Mouse (Mus musculus): ENCODE measurements around the gene Pid1. TPM values are rescaled to one million over a fixed set of nuclear protein-coding genes. Genes with fewer than 3 reads are reported as not detected.
"Not testable (repeated sequence)": the region's sequence is repeated elsewhere in the genome, so short reads cannot be mapped to it uniquely, and the experiment has no call there.

Gene Pid1
- total RNA-seq, 2 experiments from 2014 or later, result 43.8 to 46.0 TPM

DNA sequence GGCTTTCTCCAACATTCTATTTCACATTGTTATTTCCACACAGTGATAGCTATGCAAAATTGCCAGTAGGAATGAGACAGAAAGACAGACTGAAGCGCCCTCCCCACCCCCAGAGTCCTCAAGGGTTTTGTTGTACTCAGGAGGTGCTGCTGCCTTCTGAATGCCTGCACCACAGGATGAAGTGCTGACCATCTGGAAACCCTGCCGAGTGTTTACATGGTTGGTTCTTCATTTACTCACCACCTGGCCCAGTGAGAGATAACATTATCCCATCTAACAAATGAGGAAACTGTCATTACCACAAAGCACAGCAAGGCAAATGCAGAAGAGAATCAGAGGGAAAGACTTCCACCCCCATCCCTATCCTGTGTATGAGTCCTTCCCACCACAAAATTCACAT, 146.2 kb downstream of the Pid1 start:
- intact Hi-C loops (cut with DNase I), result no loop called here
- DNase-seq (ENCODE audit: extremely low spot score in 1 of 2, low spot score in 2 of 2), result peak in 1 of 2 experiments; percentile 27

DNA sequence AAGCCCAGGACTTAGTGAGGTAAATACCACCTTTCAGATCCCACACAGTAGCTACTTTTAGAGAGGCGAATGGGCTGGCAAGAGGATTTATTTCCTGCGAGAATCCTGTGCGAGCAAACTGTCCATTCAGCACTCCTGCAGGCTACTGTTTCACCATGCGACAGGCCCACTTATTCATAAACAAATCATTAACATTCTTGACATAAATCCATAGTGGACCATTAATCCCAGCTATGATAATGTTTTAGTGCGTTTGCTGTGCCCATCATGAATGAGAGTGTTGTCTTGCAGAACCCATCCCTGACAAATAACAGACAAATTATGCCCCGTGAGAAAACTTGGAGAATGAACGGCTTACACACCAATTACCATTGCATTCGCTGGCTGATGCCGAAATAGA, 152.5 kb downstream of the Pid1 start:
- DNase-seq (ENCODE audit: extremely low spot score in 1 of 2, low spot score in 2 of 2), result no peak
- intact Hi-C loops (cut with DNase I), result no loop called here

DNA sequence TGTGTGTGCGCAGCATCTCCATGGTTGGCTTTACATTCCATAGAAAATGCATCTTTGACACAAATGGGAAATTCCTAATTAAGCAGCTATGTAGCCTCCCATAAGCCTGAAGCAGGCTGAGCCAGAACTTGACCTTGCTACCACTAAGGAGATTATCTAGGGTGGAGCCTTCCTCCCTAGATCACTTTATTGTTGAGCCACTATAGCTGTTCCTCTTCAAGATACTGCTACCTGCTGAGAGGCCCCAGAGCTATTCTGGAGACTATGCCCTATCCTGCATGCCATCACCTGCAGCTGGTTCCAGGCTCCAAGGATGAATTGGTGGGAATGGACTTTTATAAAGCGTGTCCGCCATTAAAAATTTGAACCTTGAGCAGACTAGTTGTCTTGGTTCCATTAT, 158.2 kb downstream of the Pid1 start:
- intact Hi-C loops (cut with DNase I); DNase-seq (ENCODE audit: extremely low spot score in 1 of 2, low spot score in 2 of 2): not testable (repeated sequence)

DNA sequence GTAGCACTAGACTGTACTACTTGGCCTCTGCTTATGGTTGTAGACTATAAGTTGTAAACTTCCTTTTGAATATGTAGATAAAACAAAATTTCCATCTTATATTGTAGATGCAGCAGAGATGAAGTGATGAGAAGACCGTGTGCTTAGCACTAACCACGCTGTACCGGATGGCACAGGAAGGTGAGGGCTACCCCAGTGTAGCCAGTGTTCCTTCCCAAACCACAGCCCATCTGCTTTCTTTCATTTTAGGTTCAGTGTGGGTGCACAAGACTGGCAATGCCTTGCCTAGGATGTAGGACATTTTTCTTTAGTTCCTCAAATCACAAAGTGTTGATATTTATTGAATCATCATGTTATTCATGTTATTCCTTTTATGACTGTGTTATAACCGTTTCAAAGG, 160.5 kb downstream of the Pid1 start:
- DNase-seq (ENCODE audit: extremely low spot score in 1 of 2, low spot score in 2 of 2), result no peak
- intact Hi-C loops (cut with DNase I), result no loop called here

DNA sequence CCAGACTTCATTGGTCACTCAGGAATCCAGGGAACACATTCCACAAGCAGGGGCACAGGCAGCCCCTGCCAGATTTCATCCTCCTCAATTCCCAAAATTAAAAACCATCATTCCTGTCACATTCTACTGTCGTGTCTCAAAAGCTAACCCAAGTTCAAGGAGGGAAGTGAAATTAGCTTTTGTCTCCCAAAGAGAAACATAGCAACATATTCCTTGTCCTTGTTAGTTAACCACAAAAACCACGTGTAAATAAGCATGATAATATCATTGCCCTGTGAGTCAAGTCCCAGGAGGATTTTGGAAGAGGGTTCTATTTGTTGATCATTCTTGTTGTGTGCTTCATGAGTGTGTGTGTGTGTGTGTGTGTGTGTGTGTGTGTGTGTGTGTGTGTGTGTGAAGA, 164.1 kb downstream of the Pid1 start:
- intact Hi-C loops (cut with DNase I), result no loop called here

DNA sequence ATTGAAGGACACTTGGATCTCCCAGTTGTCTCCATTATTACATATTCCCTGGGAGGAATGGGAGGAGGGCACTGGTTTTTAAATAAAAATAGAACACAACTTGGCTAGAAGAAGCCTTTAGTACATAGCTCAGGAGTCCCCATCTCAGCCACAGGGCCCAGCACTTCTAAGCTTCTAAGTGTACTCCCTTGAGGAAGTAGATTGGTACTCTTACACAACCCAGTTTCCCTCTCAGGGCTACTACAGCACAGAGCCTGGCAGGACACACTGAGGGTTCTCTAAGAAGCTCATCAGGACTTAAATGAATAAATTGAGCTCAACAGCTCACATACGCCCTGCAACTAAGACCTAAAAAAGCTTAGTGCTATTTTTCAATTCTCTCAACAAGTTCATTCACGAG, 165.1 kb downstream of the Pid1 start:
- intact Hi-C loops (cut with DNase I), result no loop called here
- no peak for DNase-seq (ENCODE audit: extremely low spot score in 1 of 2, low spot score in 2 of 2)

More for the DNA sequence above, 164.1 kb downstream of the Pid1 start:
- DNase-seq (ENCODE audit: extremely low spot score in 1 of 2, low spot score in 2 of 2), result no peak

DNA sequence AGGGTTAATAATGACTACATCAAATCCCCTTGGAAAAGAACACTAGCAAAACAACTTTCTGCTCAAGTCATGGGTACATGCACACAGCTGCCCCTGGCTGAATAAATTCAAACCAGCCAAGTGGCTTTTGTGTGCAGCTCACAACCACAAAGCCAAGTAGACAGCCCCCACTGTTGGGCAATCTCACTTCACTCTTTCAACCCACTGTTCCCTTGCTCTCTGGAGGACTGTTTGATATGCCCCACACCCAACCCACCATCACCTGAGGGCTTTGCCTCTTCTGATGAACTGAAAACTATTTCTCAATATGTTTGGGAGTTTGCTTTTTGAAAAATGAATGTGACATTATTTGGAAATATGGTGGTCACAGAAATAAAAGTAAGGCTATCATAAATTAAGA, 171.8 kb downstream of the Pid1 start:
- intact Hi-C loops (cut with DNase I), result no loop called here
- DNase-seq (ENCODE audit: extremely low spot score in 1 of 2, low spot score in 2 of 2), result no peak

DNA sequence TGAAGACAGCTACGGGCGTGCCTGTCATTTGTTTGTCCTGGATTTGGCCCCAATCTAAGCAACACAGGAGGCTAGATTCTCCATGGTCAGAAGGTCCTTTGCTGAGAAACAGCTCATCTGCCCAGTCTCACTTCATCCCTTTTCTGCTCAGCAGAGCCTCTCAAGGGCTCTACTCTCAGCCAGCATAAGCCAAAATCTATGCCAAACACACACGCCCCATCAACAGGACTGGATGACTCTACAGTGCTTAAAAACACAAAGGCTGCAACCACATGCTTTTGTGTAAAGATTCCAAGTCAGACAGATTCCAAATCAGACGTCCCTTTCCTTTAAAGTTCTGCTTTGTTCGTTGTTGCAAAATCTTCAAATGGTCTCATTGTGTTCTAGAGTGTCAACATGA, 174.5 kb downstream of the Pid1 start:
- DNase-seq (ENCODE audit: extremely low spot score in 1 of 2, low spot score in 2 of 2), result no peak
- intact Hi-C loops (cut with DNase I), result no loop called here

DNA sequence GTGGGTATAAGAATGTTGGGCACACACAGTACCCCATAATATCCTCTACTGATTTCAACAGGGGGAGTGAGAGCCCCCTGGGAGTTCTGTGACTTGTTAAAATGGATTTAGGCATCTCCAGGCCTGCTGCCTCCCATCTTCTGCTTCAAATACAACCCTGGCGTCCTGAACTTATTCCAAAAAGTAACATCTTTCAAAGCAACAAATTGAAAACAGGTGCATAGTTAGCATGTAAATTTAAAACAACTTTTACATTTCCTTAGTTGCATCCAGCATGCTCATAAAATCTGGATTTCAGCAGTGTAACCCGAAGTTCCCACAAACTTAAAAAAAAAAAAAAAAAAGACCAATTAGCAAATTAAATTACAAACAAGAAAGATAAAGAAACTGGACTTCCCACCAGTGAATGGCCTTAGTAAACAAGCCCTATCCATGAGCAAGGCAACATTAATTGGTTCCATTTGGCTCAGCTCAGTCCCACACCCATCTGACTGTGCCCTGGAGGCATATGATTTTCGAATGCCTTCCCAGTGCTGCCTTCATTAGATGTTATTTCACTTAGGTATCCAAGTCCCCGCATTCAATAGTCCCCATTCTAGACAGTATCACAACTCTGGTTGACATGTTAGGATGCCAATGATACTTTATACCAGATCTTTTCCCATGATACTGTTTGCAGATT, 177.1 kb downstream of the Pid1 start:
- intact Hi-C loops (cut with DNase I), result no loop called here
- no peak for DNase-seq (ENCODE audit: extremely low spot score in 1 of 2, low spot score in 2 of 2)

DNA sequence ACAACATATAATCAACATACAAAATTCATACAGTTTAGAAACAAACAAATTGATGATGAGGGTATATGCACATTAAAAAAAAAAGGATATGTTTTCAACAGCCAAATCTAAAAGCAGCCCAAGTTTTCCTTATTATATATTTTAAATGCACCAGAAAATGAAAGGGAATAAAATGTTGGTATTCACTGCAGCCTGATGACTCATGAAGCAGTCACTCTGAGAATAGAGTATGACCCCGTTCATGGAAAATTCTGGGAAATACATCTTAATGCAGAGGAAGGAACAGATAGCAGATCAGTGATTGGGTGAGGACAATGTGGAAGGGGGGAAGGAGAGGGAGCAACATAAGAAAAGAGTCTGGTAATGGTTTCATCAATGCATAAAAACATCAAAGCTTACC, 186.3 kb downstream of the Pid1 start:
- no peak for DNase-seq (ENCODE audit: extremely low spot score in 1 of 2, low spot score in 2 of 2)
- intact Hi-C loops (cut with DNase I), result no loop called here

DNA sequence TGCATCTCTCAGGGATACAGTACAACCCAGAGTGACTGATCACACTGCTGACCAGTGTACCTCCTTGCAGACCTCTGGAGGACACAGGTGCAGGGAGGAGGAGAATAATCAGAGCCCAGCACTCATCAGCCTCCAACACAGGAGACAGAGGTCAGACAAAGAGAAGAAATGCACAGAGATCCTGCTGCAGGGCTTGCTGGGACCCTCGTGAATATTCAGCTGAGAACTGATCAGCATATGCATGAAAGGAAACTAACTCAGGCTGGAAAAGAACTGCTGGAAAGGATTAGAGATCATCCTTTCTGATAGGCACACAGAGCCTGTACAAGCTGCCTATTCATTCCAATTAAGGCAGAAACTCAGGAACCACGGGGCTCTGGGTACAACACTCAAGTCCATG, 186.9 kb downstream of the Pid1 start:
- no peak for DNase-seq (ENCODE audit: extremely low spot score in 1 of 2, low spot score in 2 of 2)
- intact Hi-C loops (cut with DNase I), result no loop called here

DNA sequence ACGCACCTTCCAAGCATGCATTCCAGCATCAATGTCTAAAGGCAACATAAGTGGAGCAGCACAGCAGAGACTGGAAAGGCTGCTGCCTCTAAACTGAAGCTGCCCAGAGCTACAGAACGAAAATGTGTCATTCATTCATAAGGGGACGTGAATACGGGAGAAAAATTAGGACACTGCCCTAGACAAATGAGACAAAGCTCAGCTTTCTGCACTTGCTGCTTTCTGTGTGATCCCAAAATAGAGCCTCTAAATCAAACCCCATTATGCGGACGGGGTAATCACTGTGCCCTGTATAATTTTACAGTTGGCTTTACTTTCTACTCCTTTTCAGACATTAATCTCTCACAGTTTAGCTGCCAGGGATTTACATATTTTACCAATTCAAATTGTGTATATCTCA, 191.0 kb downstream of the Pid1 start:
- DNase-seq (ENCODE audit: extremely low spot score in 1 of 2, low spot score in 2 of 2), result no peak
- intact Hi-C loops (cut with DNase I), result no loop called here

DNA sequence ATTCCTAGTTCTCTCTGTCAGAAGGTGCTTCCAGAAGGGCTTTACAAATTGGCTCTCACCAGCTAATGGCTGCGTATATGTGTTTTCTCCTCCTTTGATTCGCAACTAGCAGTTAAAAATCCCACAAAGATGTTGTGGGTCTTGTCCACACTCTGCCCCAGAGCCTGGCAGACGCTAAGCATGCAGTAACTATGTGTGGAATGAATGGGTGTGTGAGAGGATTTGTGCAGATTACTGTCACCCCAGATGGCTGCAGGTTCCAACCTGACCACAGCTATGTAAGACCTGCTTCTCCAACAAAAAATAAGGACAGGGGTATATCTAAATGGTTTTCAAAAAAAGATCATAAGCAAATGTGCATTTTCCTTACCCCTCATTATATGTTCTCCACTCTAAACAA, 206.2 kb downstream of the Pid1 start:
- intact Hi-C loops (cut with DNase I), result no loop called here

DNA sequence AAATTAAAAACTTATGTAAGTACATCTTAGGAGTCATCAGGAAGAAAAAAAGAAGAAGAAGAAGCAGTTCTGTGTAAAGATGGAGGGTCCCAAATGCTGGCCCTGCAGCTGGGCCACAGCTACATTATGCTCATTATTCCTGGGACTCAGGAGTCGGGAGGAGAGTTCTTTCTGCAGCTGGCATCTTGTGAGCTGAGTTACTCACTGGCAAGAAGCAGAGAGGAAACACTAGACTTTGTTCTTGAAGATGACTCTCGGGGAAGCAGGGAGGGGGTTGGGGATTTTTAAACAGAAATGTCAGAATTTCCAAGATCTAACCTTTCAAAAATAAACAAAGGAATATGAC, 208.4 kb downstream of the Pid1 start:
- intact Hi-C loops (cut with DNase I), result no loop called here
- peak in 1 of 2 experiments; percentile 11 for DNase-seq (ENCODE audit: extremely low spot score in 1 of 2, low spot score in 2 of 2)

More for the DNA sequence above, 206.2 kb downstream of the Pid1 start:
- DNase-seq (ENCODE audit: extremely low spot score in 1 of 2, low spot score in 2 of 2), result no peak

DNA sequence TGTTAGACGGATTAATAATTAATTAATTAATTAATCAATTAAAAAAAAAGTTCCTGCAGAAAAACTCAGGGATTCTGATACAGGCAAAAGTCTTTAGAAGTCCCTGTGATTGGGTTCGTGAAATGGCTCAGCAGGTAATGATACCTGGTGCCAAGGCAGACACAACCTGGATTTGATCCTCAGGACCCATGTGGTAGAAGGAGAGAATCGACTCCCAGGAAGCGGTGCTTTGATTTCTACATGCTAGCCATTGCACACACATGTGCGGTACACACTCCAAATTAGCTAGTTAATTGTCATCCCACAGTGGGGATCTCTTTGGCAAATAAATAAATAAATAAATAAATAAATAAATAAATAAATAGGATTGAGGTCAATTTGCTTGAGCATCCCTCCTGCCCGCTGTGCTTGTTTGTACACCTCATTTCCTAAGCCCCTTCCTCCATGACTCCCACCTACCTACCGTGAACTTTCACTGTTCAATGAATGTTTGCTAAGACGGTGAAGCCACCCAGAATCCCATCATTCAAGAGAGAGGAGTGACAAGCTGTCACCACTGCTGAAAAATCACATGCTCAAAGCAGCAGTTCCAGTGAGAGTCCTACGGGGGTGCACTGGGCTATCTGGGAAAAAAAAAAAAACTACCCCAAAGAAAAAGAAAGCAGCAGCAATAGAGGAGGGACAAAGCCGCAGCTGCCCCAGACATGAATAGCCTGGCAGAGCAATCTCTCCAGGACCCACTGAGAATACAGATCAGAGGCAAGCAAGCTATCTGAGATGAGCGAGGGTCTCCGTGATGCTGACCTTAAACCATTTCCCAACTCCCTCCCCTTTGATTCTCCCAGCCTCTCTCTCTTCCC, 209.0 kb downstream of the Pid1 start:
- peak in 1 of 2 experiments; percentile 22 for DNase-seq (ENCODE audit: extremely low spot score in 1 of 2, low spot score in 2 of 2)
- intact Hi-C loops (cut with DNase I), result no loop called here

DNA sequence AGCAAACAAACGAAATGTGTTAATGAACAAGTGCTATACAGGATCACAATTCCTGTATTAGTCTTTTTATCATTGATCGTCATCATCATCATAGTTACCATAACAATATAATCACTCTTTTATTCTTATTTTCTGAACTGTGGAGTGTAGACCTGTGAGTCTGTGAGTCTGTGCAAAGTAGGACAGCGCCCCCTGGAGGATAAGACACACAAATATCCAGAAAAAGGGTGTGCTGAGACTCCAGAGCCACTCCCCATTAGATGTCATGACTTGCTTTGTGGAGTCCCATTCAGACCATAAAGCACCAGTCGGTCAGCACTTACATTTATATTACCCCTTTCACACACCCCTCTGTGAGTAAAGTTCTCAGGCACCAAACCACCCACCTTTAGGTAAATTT, 210.0 kb downstream of the Pid1 start:
- intact Hi-C loops (cut with DNase I), result no loop called here
- DNase-seq (ENCODE audit: extremely low spot score in 1 of 2, low spot score in 2 of 2), result peak in 1 of 2 experiments; percentile 32

DNA sequence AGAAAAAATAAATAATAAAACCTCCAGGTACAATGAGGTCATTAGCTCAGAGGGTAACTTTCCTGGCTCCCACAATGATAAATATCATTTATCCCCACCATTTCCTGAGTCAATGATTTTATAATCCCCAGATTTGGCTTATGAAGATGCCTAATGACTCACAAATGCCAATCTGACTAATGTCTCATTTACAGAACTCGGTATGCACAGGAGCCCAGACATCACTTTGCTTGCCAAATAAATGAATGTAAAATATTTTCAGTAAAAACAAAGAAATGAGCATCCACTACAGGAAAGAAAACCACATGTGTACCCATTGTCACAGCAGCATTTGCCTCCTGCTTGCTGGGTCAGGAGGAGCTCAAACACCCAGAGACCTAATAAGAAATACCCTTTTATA, 222.4 kb downstream of the Pid1 start:
- DNase-seq (ENCODE audit: extremely low spot score in 1 of 2, low spot score in 2 of 2), result no peak
- intact Hi-C loops (cut with DNase I), result no loop called here

DNA sequence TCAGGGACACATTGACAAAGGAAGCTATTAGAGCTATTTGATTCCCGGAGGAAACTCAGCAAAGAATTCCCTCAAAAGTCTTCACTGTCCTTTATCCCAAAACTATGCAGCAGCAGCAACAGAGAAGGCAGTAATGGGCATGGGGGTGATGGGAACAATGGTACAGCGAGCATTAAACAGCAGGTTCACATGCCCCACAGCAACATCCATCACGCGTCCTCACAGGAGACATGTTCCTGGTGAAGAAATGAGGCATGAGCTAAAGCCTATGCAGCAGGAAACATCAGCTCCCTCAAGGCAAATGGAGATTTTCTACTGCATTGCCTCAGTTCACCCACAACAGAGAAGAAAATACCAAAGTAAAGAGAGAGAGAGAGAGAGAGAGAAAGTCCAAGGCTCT, 231.5 kb downstream of the Pid1 start:
- DNase-seq (ENCODE audit: extremely low spot score in 1 of 2, low spot score in 2 of 2), result no peak

DNA sequence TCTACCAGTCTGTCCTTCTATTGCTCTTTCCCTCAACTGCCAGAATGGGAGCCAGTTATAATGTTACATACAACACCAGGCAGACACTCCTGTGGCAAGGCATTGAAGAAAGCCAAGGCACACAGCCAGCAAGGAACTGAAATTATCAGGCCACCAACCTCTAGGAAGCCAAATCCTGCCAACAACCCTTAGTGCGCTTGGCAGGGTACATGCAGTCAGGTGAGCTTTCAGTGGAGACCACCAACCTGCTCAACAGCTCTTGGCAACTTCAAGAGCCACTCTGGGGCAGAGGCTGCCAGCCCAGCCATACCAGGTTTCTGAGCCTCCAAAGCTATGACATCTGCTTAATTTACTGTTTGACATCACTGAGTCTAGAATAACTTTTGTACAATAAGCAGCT, 232.2 kb downstream of the Pid1 start:
- intact Hi-C loops (cut with DNase I), result loop anchor here (10.0 kb wide), 1 partner anchor 153 kb away; no protein-coding TSS in a partner anchor

More for the DNA sequence above, 231.5 kb downstream of the Pid1 start:
- intact Hi-C loops (cut with DNase I), result loop anchor here (10.0 kb wide), 1 partner anchor 152 kb away; no protein-coding TSS in a partner anchor

DNA sequence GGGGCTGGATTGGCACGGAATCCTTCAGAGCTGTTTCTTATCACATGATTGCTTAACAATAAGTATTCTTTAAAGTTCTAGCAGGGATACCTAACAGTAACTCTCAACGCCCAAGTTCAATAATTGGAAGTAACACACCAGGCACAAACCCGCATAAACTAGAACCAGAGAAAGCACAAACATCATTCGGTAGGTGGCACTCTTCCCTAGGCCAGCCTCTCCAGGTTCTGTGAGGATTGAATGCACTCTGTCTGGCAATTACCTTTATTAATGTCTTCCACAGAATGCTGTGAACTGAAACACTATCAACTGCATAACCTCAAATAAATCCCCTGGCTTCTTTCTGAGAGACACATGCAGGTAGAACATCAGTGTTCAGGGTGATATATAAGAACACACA, 235.5 kb downstream of the Pid1 start:
- intact Hi-C loops (cut with DNase I), result no loop called here
- DNase-seq (ENCODE audit: extremely low spot score in 1 of 2, low spot score in 2 of 2), result peak; percentile 24 to 25

More for the DNA sequence above, 232.2 kb downstream of the Pid1 start:
- DNase-seq (ENCODE audit: extremely low spot score in 1 of 2, low spot score in 2 of 2), result no peak

Data from left cerebral cortex, postnatal 10 days (tissue).